Mouse (Mus musculus): ENCODE measurements around the gene Ano6.

DNA sequence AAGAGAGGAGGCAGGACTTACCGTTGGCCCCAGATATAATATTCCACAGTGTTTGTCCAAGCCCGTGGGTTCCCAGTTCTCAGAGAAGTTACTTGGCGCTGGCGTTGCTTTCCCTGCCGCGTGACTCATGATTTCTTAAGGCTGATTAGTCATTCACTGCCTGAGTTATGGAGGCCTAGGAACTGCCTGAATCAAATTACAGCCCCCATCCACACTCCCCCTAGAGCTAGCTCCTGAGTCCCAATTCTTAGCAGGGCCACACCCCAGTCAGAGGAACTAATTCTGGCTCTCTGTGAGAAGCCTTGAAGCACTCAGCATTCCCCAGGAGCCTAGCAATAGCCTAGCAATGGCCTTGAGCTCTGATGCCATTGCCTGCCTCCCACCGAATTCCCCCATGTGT lies 13.6 kb downstream of the Ano6 start:
- no peak for TF ChIP-seq POLR2A (IDR thresholded peaks at IDR 0.05; ENCODE audit: borderline replicate concordance, low read depth, low read length)
- no peak for TF ChIP-seq CTCF (IDR thresholded peaks at IDR 0.05; ENCODE audit: low read depth, low read length)
